Mouse (Mus musculus) forebrain, embryonic 15.5 days (tissue): ENCODE measurements at regions not wholly inside any gene's neighbourhood (a gene's known extent, or its start where the extent isn't known, plus 50 kb on each side); places are given as distances from the start of the nearest gene placed in this dataset.

Experiments used
- ATAC-seq: fragments of 200-750 bp; cut with Nextera tagmentation; replicated peaks from 2 replicates; pipeline ENCODE4 v1.8.0; 2017; ENCODE audit warnings: mild to moderate bottlenecking, moderate TSS enrichment, moderate library complexity
- H3K27ac ChIP-seq: fragments of 300-500 bp; sonication (generic); replicated peaks from 2 replicates; pipeline ENCODE4 v1.5.1; 2015; ENCODE audit warnings: mild to moderate bottlenecking, inconsistent platforms
- H3K27me3 ChIP-seq: fragments of 300-500 bp; sonication (generic); 2 replicates; pipeline ENCODE4 v1.6.1; 2015; ENCODE audit warnings: inconsistent platforms
- H3K36me3 ChIP-seq: fragments of 300-500 bp; sonication (generic); 2 replicates; pipeline ENCODE4 v1.6.1; 2015; ENCODE audit warnings: mild to moderate bottlenecking, inconsistent platforms
- H3K4me1 ChIP-seq: fragments of 300-500 bp; sonication (generic); 2 replicates; pipeline ENCODE4 v1.6.1; 2015; ENCODE audit warnings: inconsistent platforms
- H3K4me2 ChIP-seq: fragments of 300-500 bp; sonication (generic); replicated peaks from 2 replicates; pipeline ENCODE4 v1.6.1; 2015; ENCODE audit warnings: mild to moderate bottlenecking, inconsistent platforms
- H3K4me3 ChIP-seq: fragments of 300-500 bp; sonication (generic); 2 replicates; pipeline ENCODE4 v1.5.1; 2015; ENCODE audit warnings: mild to moderate bottlenecking, inconsistent platforms
- H3K9ac ChIP-seq: fragments of 300-500 bp; sonication (generic); replicated peaks from 2 replicates; pipeline ENCODE4 v1.6.1; 2015; ENCODE audit warnings: mild to moderate bottlenecking, inconsistent platforms
- H3K9me3 ChIP-seq: fragments of 300-500 bp; sonication (generic); 2 replicates; pipeline ENCODE4 v1.6.1; 2016; ENCODE audit warnings: inconsistent platforms
- WGBS: fragments of 180-500 bp; shearing (Covaris S2); methylation state at CpG from one replicate; pipeline ENCODE4 v1.1.7; 2015; ENCODE audit warnings: mixed read lengths; 5-methylcytosine and 5-hydroxymethylcytosine counted together

DNA sequence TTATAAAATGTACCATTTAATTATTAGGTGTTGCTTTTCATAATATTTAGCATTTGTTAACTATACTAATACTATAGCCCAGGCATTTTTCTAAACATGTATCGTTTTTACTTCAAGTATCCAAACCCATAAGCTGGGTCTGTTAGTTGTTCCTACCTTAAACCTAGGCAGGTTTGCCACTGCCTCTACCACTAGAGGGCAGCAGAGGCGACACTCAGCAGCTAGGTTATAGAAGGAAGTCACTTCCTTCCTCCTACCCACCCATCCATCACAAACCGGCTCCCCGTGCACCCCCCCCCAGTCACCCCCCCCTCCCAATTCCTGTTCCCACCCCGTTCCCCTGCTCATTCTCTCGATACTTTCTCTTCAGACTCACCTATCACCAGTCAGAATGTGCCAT, 150.6 kb downstream of the Cct6b start:
- H3K27me3 ChIP-seq, result no peaks in the 10 kb centered on the region
- H3K9me3 ChIP-seq, result no peaks in the 10 kb centered on the region
- no peaks in the 10 kb centered on the region for H3K36me3 ChIP-seq
- no peak for ATAC-seq
- no peak overlapping the region for H3K4me2 ChIP-seq
- H3K27ac ChIP-seq, result no peak overlapping the region
- 23% methylated on average over 6 of the region's 6 CpGs for WGBS
- H3K9ac ChIP-seq, result no peak overlapping the region
- peaks cover 13% of the 10 kb centered on the region for H3K4me1 ChIP-seq
- H3K4me3 ChIP-seq, result no peak overlapping the region

DNA sequence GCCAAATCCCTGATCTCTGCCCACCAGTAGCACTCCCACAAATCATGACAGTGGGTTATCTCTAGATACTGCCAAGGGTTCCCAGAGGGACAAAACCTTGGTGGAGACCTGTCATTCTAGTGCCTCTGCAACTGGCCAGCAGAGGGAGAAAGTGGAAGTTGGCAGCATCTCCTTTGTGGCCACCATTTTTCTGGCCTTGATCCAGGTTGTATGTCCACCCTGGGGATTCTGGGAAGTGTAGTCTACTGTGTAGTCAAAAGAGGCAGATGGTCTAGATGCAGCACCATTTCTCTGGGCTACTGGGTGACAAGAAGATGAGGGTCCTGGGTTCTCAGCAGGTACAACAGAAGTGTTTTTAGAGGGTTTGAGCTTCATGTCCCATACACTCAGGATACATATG, 152.1 kb downstream of the Cct6b start:
- peaks cover 3% of the 10 kb centered on the region; the same call in 1 of the 2 replicates for H3K4me1 ChIP-seq
- no peaks in the 10 kb centered on the region for H3K9me3 ChIP-seq
- no peaks in the 10 kb centered on the region for H3K27me3 ChIP-seq
- H3K9ac ChIP-seq, result no peak overlapping the region
- no peak overlapping the region for H3K27ac ChIP-seq
- H3K4me2 ChIP-seq, result no peak overlapping the region
- no peak for ATAC-seq
- no peak overlapping the region for H3K4me3 ChIP-seq
- H3K36me3 ChIP-seq, result no peaks in the 10 kb centered on the region

DNA sequence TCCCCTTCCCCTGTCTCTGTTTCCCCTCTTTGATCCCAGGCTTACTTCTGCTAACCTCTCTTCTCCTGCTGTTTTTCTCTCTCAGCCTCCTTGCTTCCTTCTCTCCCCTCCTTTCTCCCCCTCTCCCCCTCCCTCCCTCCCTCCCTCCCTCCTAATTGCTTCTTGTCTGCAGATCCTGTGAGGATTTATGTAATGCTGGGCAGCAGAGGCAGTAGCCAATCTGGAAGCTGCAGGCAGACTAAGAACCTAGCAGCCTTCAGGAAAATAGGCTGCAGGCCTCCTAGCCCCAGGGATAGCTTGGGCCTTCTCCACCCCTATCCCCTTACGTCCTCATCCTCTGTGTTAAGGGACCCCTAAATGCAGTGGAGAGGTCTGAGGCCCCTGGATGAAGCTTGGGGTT, 155.2 kb downstream of the Cct6b start:
- Histone ChIP-seq H3K9ac (no peak overlapping the region), H3K27me3 (no peaks in the 10 kb centered on the region), H3K4me2 (no peak overlapping the region), H3K27ac (no peak overlapping the region), H3K4me1 (no peaks in the 10 kb centered on the region), H3K9me3 (no peaks in the 10 kb centered on the region), H3K36me3 (no peaks in the 10 kb centered on the region), H3K4me3 (no peak overlapping the region)
- no peak for ATAC-seq
- 52% methylated on average over 1 of the region's 1 CpGs for WGBS

DNA sequence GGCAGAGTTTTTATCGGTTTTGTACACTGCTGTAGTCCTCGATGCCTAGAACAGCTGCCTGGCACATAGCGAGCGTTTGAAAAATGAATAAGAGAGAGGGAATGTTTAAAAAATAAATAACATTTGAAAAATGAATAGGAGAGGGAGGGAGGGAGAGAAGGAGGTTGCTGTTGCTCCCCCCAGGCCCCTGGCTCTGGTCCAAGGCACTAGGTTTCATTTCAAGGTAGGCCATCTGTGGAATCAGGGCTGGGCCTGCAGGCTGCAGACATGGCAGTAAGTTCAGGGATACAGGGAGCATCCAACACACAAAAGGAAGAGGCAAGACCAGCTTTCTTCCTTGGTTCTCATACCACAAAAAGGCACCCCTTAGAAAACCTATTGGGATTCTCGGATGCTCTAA, 156.5 kb downstream of the Cct6b start:
- no peaks in the 10 kb centered on the region for H3K27me3 ChIP-seq
- ATAC-seq, result no peak
- no peaks in the 10 kb centered on the region for H3K36me3 ChIP-seq
- H3K4me2 ChIP-seq, result no peak overlapping the region
- no peak overlapping the region for H3K9ac ChIP-seq
- H3K9me3 ChIP-seq, result no peaks in the 10 kb centered on the region
- H3K27ac ChIP-seq, result no peak overlapping the region
- 83% methylated on average over 5 of the region's 5 CpGs for WGBS
- no peak overlapping the region for H3K4me3 ChIP-seq
- peaks cover 6% of the 10 kb centered on the region for H3K4me1 ChIP-seq

DNA sequence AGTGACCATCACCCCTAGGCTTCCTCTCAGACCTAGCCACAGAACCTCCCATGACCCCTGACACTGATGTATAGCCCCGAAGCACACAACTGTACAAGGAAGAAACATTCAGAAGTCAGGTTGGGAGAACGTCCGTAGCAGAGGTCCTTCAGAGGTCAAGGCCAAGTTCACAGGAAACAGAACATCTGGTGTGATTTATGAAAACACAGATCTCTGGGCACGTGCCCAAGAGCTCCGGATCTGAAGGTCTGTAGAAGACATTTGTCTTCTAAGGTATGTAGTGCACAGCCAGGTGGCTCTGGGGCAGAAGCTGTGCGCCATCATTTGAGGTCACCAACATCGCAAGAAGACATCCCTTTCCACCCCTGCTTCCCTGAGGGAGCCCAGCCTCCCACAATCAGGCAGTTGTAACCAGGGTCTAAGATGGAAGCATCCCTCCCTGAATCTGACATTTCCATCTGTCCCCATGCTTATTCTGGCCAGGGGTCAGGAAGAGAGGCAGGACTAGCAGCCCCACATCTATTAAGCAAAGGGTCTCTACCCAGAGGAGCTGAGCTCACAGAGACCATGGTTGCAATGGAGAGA, 159.8 kb downstream of the Cct6b start:
- H3K4me2 ChIP-seq, result no peak overlapping the region
- no peak overlapping the region for H3K4me3 ChIP-seq

DNA sequence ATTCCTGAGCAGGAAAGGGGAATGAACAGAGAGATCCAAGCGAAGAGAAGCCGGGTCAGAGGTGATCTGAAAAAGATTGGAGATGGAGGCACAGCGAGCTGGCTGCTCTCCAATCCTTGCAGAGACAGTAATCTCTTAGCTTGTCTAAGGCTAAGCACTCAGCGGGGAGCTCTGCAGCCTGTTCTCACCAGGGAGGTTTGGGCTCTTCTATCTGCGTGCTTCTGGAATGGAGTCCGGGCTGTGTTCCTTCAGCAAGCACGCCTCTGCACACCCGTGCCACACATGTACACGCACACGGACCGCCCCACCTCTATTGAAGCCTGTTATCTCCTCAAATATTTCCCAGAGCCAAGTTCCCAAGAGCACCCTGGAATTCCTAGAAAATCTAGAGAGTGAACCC, 161.3 kb downstream of the Cct6b start:
- 0 out of 2 replicates have a peak overlapping the region, but pooled peaks have one; percentile 29 for H3K27ac ChIP-seq
- H3K4me1 ChIP-seq, result peaks cover 12% of the 10 kb centered on the region
- H3K4me2 ChIP-seq, result no peak overlapping the region
- H3K9me3 ChIP-seq, result no peaks in the 10 kb centered on the region
- ATAC-seq, result no peak
- no peak overlapping the region for H3K9ac ChIP-seq
- H3K27me3 ChIP-seq, result no peaks in the 10 kb centered on the region; the same call in 1 of the 2 replicates
- H3K36me3 ChIP-seq, result no peaks in the 10 kb centered on the region
- WGBS, result 16% methylated on average over 11 of the region's 11 CpGs
- no peak overlapping the region for H3K4me3 ChIP-seq

More for the DNA sequence above, 159.8 kb downstream of the Cct6b start:
- 85% methylated on average over 7 of the region's 7 CpGs for WGBS
- Histone ChIP-seq H3K36me3 (no peaks in the 10 kb centered on the region), H3K27ac (no peak overlapping the region), H3K9ac (no peak overlapping the region), H3K4me1 (peaks cover 11% of the 10 kb centered on the region), H3K9me3 (no peaks in the 10 kb centered on the region), H3K27me3 (no peaks in the 10 kb centered on the region)
- ATAC-seq, result no peak

DNA sequence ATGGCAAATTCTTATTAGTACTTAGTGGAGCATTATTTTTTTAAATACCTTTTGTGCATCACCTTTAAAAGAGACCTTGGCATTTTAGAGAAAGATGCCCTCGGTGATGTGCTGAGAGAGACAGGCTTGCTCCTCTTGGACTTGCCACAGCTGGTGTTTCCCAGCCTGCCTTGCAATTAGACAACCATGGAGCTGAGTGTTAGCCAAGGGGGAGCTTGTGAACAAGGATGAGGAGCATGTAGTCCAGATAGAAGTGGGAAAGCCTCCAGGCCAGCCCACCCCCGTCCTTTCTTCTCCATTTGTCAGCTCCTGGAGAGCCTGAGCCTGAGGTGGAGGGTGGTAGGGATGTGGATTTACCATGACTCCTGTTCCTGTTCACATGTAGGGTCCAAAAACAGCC, 161.9 kb downstream of the Cct6b start:
- Histone ChIP-seq H3K9me3 (no peaks in the 10 kb centered on the region), H3K36me3 (no peaks in the 10 kb centered on the region), H3K27me3 (no peaks in the 10 kb centered on the region; the same call in 1 of the 2 replicates), H3K4me1 (peaks cover 15% of the 10 kb centered on the region), H3K9ac (no peak overlapping the region), H3K4me3 (no peak overlapping the region), H3K4me2 (no peak overlapping the region), H3K27ac (no peak overlapping the region)
- ATAC-seq, result no peak
- WGBS, result 39% methylated on average over 2 of the region's 2 CpGs

DNA sequence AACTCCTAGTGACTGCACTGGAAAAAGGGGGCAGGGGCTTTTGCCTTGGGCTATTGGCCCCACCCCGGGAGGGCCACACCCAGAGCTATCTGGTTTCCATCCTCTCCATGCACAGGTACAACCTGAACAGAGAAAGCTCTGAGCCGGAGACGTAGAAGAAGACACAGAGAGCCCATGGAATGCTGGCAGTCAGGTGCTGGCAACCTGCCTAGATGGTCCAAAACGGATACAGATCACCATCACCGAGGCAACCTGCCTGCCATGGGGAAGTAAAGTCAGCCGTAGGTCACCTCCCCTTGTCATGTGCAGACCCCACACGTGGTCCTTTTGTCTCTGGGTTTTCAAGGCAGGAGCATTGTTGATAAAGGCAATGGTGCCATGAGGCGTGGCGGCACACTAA, 164.0 kb downstream of the Cct6b start:
- Histone ChIP-seq H3K27me3 (no peaks in the 10 kb centered on the region; the same call in 1 of the 2 replicates), H3K4me1 (peaks cover 15% of the 10 kb centered on the region), H3K36me3 (no peaks in the 10 kb centered on the region), H3K4me2 (no peak overlapping the region), H3K9me3 (no peaks in the 10 kb centered on the region), H3K4me3 (no peak overlapping the region), H3K9ac (no peak overlapping the region), H3K27ac (no peak overlapping the region)
- no peak for ATAC-seq
- 65% methylated on average over 9 of the region's 9 CpGs for WGBS

DNA sequence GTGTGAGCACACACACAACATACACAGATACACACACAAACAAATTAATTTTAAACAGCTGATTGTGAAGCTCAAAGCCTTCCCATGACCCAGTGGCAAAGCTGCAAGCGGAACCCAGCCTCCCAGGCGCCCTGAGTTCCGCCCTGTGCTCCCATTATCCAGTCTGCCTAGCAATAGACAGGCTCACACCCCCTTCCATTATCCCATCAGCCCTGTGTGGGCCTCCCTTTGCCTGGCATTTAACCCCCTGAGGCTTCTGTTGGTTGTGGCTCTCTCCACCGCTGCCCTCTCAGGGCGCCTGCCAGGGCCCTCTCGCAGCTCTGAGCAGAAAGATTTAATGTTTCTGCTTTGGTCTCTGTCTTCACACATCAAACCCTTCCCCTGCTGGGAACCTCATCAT, 166.4 kb downstream of the Cct6b start:
- no peak overlapping the region for H3K27ac ChIP-seq
- no peaks in the 10 kb centered on the region for H3K9me3 ChIP-seq
- ATAC-seq, result peak; percentile 35; the same call in 1 of the 2 replicates
- no peaks in the 10 kb centered on the region; the same call in 1 of the 2 replicates for H3K27me3 ChIP-seq
- H3K9ac ChIP-seq, result no peak overlapping the region
- H3K4me2 ChIP-seq, result no peak overlapping the region
- 20% methylated on average over 6 of the region's 6 CpGs for WGBS
- H3K4me3 ChIP-seq, result no peak overlapping the region
- peaks cover 10% of the 10 kb centered on the region for H3K4me1 ChIP-seq
- no peaks in the 10 kb centered on the region for H3K36me3 ChIP-seq

DNA sequence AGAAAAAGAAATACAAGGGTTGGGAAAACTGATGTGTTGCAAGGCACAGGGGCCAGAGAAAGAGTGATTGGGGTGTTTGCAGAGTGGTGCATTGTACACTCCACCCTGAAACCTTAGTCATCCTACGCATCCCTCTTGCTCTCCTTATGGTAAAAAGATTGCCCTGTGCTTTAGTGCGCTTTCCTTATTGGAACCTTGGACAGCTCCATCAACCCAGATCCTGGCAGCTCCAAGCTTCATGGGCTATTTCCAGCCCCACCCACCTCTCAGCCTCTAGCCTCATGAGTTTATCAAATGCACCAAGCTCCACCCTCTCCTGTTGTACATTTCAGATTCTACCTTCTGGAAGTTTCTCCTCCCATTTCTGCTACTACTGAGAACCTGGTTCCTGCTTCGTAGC, 167.3 kb downstream of the Cct6b start:
- WGBS, result 71% methylated on average over 3 of the region's 3 CpGs
- H3K36me3 ChIP-seq, result no peaks in the 10 kb centered on the region
- H3K27me3 ChIP-seq, result no peaks in the 10 kb centered on the region; the same call in 1 of the 2 replicates
- H3K27ac ChIP-seq, result no peak overlapping the region
- 0 out of 2 replicates have a peak, but pooled peaks cover 3% of the 10 kb centered on the region for H3K4me1 ChIP-seq
- H3K9me3 ChIP-seq, result no peaks in the 10 kb centered on the region
- no peak for ATAC-seq
- H3K9ac ChIP-seq, result no peak overlapping the region
- no peak overlapping the region for H3K4me3 ChIP-seq
- H3K4me2 ChIP-seq, result no peak overlapping the region

DNA sequence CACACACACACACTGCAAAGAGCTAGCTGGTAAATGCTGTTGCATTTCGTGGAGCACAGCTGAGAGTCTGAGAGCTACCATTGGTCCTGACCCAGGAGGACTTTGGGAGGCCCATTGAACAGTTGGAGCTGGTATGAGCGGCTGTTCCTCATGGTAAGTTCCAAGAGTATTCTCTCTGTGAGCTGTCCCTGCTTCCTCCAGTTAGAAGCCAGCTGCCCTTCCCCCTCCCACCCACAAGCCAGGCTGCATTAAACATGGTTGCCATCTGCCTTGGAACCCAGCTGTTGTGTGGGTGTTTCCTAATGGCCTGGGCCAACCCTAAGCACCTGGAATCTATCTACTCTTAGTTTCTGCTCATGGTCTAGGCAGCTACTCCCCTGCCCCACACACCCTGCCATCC, 174.4 kb downstream of the Cct6b start:
- Histone ChIP-seq H3K36me3 (no peaks in the 10 kb centered on the region), H3K9me3 (no peaks in the 10 kb centered on the region), H3K4me2 (no peak overlapping the region), H3K27me3 (no peaks in the 10 kb centered on the region), H3K4me3 (no peak overlapping the region), H3K4me1 (no peaks in the 10 kb centered on the region), H3K27ac (no peak overlapping the region), H3K9ac (no peak overlapping the region)
- ATAC-seq, result no peak
- 79% methylated on average over 2 of the region's 2 CpGs for WGBS

DNA sequence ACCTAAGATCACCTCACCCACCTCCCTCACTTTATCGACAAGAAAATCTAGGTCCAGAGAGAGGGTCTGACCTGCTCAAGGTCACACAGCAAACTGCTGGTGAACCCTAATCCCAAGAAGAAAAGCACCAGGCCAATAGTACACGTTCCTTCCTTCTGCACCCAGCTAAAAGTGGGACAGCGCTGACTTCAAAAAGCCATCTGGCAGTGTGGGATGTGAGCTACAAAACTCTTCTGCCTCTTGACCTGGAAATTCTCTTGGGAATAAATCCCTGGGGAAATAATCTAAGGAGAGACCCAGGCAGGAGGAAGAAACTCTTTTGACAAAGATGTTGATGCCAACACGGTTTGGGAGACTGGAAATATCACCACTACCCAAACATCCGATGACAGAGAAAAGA, 175.4 kb downstream of the Cct6b start:
- WGBS, result 87% methylated on average over 5 of the region's 5 CpGs

DNA sequence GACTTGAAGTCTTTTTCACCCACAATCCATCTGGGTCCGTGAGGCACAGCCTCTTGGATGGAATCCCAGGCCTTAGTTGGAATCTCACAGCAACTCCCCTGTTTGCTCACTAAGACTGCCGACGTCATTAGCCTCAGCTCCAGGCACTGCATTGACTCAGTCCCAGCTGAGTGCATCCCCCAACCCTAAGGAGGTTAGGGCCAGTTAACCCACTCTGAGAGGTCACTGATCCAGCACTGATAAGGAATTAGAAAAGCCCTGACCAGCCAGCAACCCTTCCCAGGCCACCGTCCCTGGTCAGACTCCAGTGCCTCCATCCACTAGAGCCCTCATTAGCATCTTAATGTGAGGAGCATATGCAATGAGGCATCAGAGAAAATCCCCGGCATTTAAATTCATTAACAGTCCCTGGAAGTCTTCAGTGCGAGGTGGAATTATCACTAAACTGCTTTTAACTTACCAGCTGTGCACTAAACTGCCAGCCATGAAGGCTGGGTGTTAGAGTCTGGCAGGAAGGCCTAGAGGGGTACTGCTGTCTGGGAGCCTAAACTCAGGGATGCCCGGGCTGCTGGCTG, 184.2 kb downstream of the Cct6b start:
- Histone ChIP-seq H3K4me2 (0 out of 2 replicates have a peak overlapping the region, but pooled peaks have one; percentile 12), H3K36me3 (no peaks in the 10 kb centered on the region), H3K27ac (peak overlapping the region; percentile 78), H3K27me3 (no peaks in the 10 kb centered on the region), H3K9me3 (no peaks in the 10 kb centered on the region), H3K4me3 (no peak overlapping the region), H3K4me1 (peaks cover 15% of the 10 kb centered on the region), H3K9ac (no peak overlapping the region)
- ATAC-seq, result peak; percentile 76
- 3% methylated on average over 7 of the region's 7 CpGs for WGBS

More for the DNA sequence above, 175.4 kb downstream of the Cct6b start:
- Histone ChIP-seq H3K4me2 (no peak overlapping the region), H3K36me3 (no peaks in the 10 kb centered on the region), H3K27me3 (no peaks in the 10 kb centered on the region), H3K9ac (no peak overlapping the region), H3K4me3 (no peak overlapping the region), H3K9me3 (no peaks in the 10 kb centered on the region), H3K4me1 (no peaks in the 10 kb centered on the region), H3K27ac (no peak overlapping the region)
- ATAC-seq, result no peak
